Mouse (Mus musculus) heart, embryonic 15.5 days (tissue): Measurements from ENCODE around the gene Anks6. TPM values are rescaled to one million over a fixed set of nuclear protein-coding genes. Genes with fewer than 3 reads are reported as not detected.

Source experiments
- ATAC-seq: fragments of 200-750 bp; cut with Nextera tagmentation; replicated peaks from 2 replicates; pipeline ENCODE4 v1.8.0; 2017; ENCODE audit warnings: low read depth, moderate TSS enrichment; ENCODE audit not compliant: insufficient number of reproducible peaks, insufficient read depth, low FRiP score
- H3K27ac ChIP-seq: fragments of 300-500 bp; sonication (generic); 2 replicates; pipeline ENCODE4 v1.5.1; 2015; ENCODE audit warnings: mild to moderate bottlenecking, inconsistent platforms
- H3K27me3 ChIP-seq: fragments of 300-500 bp; sonication (generic); 2 replicates; pipeline ENCODE4 v1.6.1; 2015; ENCODE audit warnings: inconsistent platforms
- H3K36me3 ChIP-seq: fragments of 300-500 bp; sonication (generic); 2 replicates; pipeline ENCODE4 v1.6.1; 2015; ENCODE audit warnings: mild to moderate bottlenecking, inconsistent platforms
- H3K4me1 ChIP-seq: fragments of 300-500 bp; sonication (generic); replicated peaks from 2 replicates; pipeline ENCODE4 v1.6.1; 2015; ENCODE audit warnings: inconsistent platforms
- H3K4me2 ChIP-seq: fragments of 300-500 bp; sonication (generic); 2 replicates; pipeline ENCODE4 v1.6.1; 2015; ENCODE audit warnings: inconsistent platforms, mild to moderate bottlenecking, moderate library complexity
- H3K4me3 ChIP-seq: fragments of 300-500 bp; sonication (generic); 2 replicates; pipeline ENCODE4 v1.5.1; 2015; ENCODE audit warnings: mild to moderate bottlenecking, inconsistent platforms
- H3K9ac ChIP-seq: fragments of 300-500 bp; sonication (generic); 2 replicates; pipeline ENCODE4 v1.6.1; 2015; ENCODE audit warnings: mild to moderate bottlenecking, inconsistent platforms
- H3K9me3 ChIP-seq: fragments of 300-500 bp; sonication (generic); replicated peaks from 2 replicates; pipeline ENCODE4 v1.6.1; 2016; ENCODE audit warnings: inconsistent platforms
- WGBS: fragments of 180-500 bp; shearing (Covaris S2); methylation state at CpG from one replicate; pipeline ENCODE4 v1.1.7; 2015; ENCODE audit warnings: mixed read lengths; 5-methylcytosine and 5-hydroxymethylcytosine counted together
- polyA plus RNA-seq: library from polyadenylated mRNA; unstranded; fragments of >200 nt; fragmentation: Nextera tagmentation; extraction: Ambion mirVana; gene quantifications from 2 replicates; pipeline ENCODE4 v1.2.1, GENCODE M21; 2015

Gene Anks6
- polyA plus RNA-seq, 1 experiment from 2014 or later: 1.5 TPM

GRCm38 (mm10) chr4:47043866-47044265 is 13.4 kb downstream of the Anks6 start:
- H3K4me1 ChIP-seq: no peaks in the 10 kb centered on the region
- H3K9me3 ChIP-seq: no peaks in the 10 kb centered on the region
- no peak overlapping the region for H3K27ac ChIP-seq
- H3K4me2 ChIP-seq: no peak overlapping the region
- no peak overlapping the region for H3K4me3 ChIP-seq
- ATAC-seq: no peak
- no peaks in the 10 kb centered on the region for H3K36me3 ChIP-seq
- no peak overlapping the region for H3K9ac ChIP-seq
- H3K27me3 ChIP-seq: no peaks in the 10 kb centered on the region
- WGBS: 87% methylated on average over 9 of the region's 9 CpGs

- H3K36me3 ChIP-seq: no peaks in the 10 kb centered on the region
- no peak overlapping the region for H3K9ac ChIP-seq
- H3K4me2 ChIP-seq: no peak overlapping the region
- ATAC-seq: no peak
- H3K27me3 ChIP-seq: 0 out of 2 replicates have a peak, but pooled peaks cover 5% of the 10 kb centered on the region
- H3K9me3 ChIP-seq: no peaks in the 10 kb centered on the region
- no peaks in the 10 kb centered on the region for H3K4me1 ChIP-seq
- no peak overlapping the region for H3K27ac ChIP-seq
- no peak overlapping the region for H3K4me3 ChIP-seq
- WGBS: 85% methylated on average over 10 of the region's 10 CpGs
Measured at GRCm38 (mm10) chr4:47039586-47039985, 17.6 kb downstream of the Anks6 start.

GRCm38 (mm10) chr4:47037321-47037657 is 19.9 kb downstream of the Anks6 start:
- WGBS: 17% methylated on average over 5 of the region's 5 CpGs
- H3K27me3 ChIP-seq: 0 out of 2 replicates have a peak, but pooled peaks cover 5% of the 10 kb centered on the region
- no peaks in the 10 kb centered on the region for H3K9me3 ChIP-seq
- H3K4me3 ChIP-seq: no peak overlapping the region
- H3K27ac ChIP-seq: no peak overlapping the region
- no peaks in the 10 kb centered on the region for H3K36me3 ChIP-seq
- no peak overlapping the region for H3K9ac ChIP-seq
- no peaks in the 10 kb centered on the region for H3K4me1 ChIP-seq
- H3K4me2 ChIP-seq: no peak overlapping the region
- ATAC-seq: no peak

GRCm38 (mm10) chr4:47036486-47037320 is 20.5 kb downstream of the Anks6 start:
- H3K9ac ChIP-seq: no peak overlapping the region
- no peak overlapping the region for H3K4me3 ChIP-seq
- H3K4me1 ChIP-seq: no peaks in the 10 kb centered on the region
- WGBS: 60% methylated on average over 13 of the region's 13 CpGs
- 0 out of 2 replicates have a peak, but pooled peaks cover 5% of the 10 kb centered on the region for H3K27me3 ChIP-seq
- no peaks in the 10 kb centered on the region for H3K36me3 ChIP-seq
- H3K4me2 ChIP-seq: no peak overlapping the region
- H3K9me3 ChIP-seq: no peaks in the 10 kb centered on the region
- H3K27ac ChIP-seq: no peak overlapping the region
- no peak for ATAC-seq

GRCm38 (mm10) chr4:47035536-47035935 is 21.7 kb downstream of the Anks6 start:
- no peak overlapping the region for H3K4me2 ChIP-seq
- H3K27me3 ChIP-seq: 0 out of 2 replicates have a peak, but pooled peaks cover 5% of the 10 kb centered on the region
- H3K9me3 ChIP-seq: no peaks in the 10 kb centered on the region
- 77% methylated on average over 14 of the region's 14 CpGs for WGBS
- H3K36me3 ChIP-seq: no peaks in the 10 kb centered on the region
- no peak overlapping the region for H3K27ac ChIP-seq
- H3K4me3 ChIP-seq: no peak overlapping the region
- H3K4me1 ChIP-seq: no peaks in the 10 kb centered on the region
- no peak for ATAC-seq
- no peak overlapping the region for H3K9ac ChIP-seq

GRCm38 (mm10) chr4:47032171-47032570 is 25.1 kb downstream of the Anks6 start:
- H3K36me3 ChIP-seq: no peaks in the 10 kb centered on the region
- H3K9me3 ChIP-seq: no peaks in the 10 kb centered on the region
- no peak overlapping the region for H3K4me3 ChIP-seq
- 0 out of 2 replicates have a peak, but pooled peaks cover 5% of the 10 kb centered on the region for H3K27me3 ChIP-seq
- H3K4me1 ChIP-seq: no peaks in the 10 kb centered on the region
- H3K27ac ChIP-seq: no peak overlapping the region
- no peak overlapping the region for H3K4me2 ChIP-seq
- no peak for ATAC-seq
- no peak overlapping the region for H3K9ac ChIP-seq
- 85% methylated on average over 8 of the region's 8 CpGs for WGBS

GRCm38 (mm10) chr4:47028791-47029190 is 28.4 kb downstream of the Anks6 start:
- ATAC-seq: no peak
- H3K27ac ChIP-seq: no peak overlapping the region
- 67% methylated on average over 5 of the region's 5 CpGs for WGBS
- no peak overlapping the region for H3K9ac ChIP-seq
- no peaks in the 10 kb centered on the region for H3K4me1 ChIP-seq
- no peak overlapping the region for H3K4me3 ChIP-seq
- no peaks in the 10 kb centered on the region for H3K9me3 ChIP-seq
- H3K36me3 ChIP-seq: no peaks in the 10 kb centered on the region
- H3K27me3 ChIP-seq: no peaks in the 10 kb centered on the region
- H3K4me2 ChIP-seq: no peak overlapping the region

GRCm38 (mm10) chr4:47023949-47024348 is 33.3 kb downstream of the Anks6 start:
- Histone ChIP-seq H3K4me3 (no peak overlapping the region), H3K36me3 (no peaks in the 10 kb centered on the region), H3K4me1 (no peaks in the 10 kb centered on the region), H3K27ac (no peak overlapping the region), H3K4me2 (no peak overlapping the region), H3K9me3 (no peaks in the 10 kb centered on the region), H3K27me3 (no peaks in the 10 kb centered on the region), H3K9ac (no peak overlapping the region)
- 60% methylated on average over 6 of the region's 6 CpGs for WGBS
- no peak for ATAC-seq

GRCm38 (mm10) chr4:47022804-47023603 is 34.2 kb downstream of the Anks6 start:
- Histone ChIP-seq H3K4me2 (no peak overlapping the region), H3K27ac (no peak overlapping the region), H3K4me3 (no peak overlapping the region), H3K27me3 (no peaks in the 10 kb centered on the region), H3K4me1 (no peaks in the 10 kb centered on the region), H3K36me3 (no peaks in the 10 kb centered on the region), H3K9me3 (no peaks in the 10 kb centered on the region), H3K9ac (no peak overlapping the region)
- WGBS: 50% methylated on average over 10 of the region's 10 CpGs
- no peak for ATAC-seq

- no peak overlapping the region for H3K4me2 ChIP-seq
- 19% methylated on average over 5 of the region's 5 CpGs for WGBS
- ATAC-seq: no peak
- H3K4me1 ChIP-seq: no peaks in the 10 kb centered on the region
- no peaks in the 10 kb centered on the region for H3K9me3 ChIP-seq
- H3K9ac ChIP-seq: no peak overlapping the region
- H3K4me3 ChIP-seq: no peak overlapping the region
- no peaks in the 10 kb centered on the region for H3K27me3 ChIP-seq
- H3K36me3 ChIP-seq: no peaks in the 10 kb centered on the region
- H3K27ac ChIP-seq: no peak overlapping the region
Measured at GRCm38 (mm10) chr4:47020563-47020962, 36.7 kb downstream of the Anks6 start.

- peaks cover 8% of the 10 kb centered on the region for H3K4me1 ChIP-seq
- no peak overlapping the region for H3K4me3 ChIP-seq
- H3K27ac ChIP-seq: no peak overlapping the region
- no peak for ATAC-seq
- no peak overlapping the region for H3K4me2 ChIP-seq
- H3K36me3 ChIP-seq: no peaks in the 10 kb centered on the region
- no peaks in the 10 kb centered on the region for H3K9me3 ChIP-seq
- no peaks in the 10 kb centered on the region for H3K27me3 ChIP-seq
- H3K9ac ChIP-seq: no peak overlapping the region
- 30% methylated on average over 3 of the region's 3 CpGs for WGBS
Measured at GRCm38 (mm10) chr4:47015156-47015555, 42.1 kb downstream of the Anks6 start.
